Mouse (Mus musculus): Measurements from ENCODE around the gene Dclk2. TPM values are rescaled to one million over a fixed set of nuclear protein-coding genes. Genes with fewer than 3 reads are reported as not detected.

Dclk2 gene
- polyA plus RNA-seq, 1 experiment, result 0.80 TPM

DNA sequence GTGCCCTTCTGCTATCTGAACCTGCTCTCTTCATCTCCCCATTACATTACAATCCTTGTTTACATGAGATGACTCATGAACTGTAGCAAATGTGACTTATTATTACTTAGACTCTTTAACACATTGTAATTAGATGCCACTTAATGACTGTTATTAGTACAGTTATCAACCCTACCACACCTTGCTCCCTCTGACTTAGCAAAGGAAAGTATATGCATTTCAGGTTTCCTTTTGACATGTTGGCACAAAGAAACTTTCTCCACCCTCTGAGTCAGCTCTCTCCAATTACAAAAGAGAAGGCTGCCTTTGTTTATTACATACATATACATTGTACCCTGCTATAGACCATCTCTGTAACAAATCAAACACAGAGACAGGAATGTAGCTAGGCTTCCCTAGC, 33.1 kb downstream of the Dclk2 start:
- Histone ChIP-seq H3K79me3 (ENCODE audit: low read depth) (no peaks in the 10 kb centered on the region), H3K36me3 (ENCODE audit: control insufficient read depth, insufficient read depth) (no peaks in the 10 kb centered on the region), H3K4me3 (ENCODE audit: insufficient read depth, poor library complexity, severe bottlenecking) (no peak overlapping the region), H3ac (ENCODE audit: control insufficient read depth, insufficient read length, low read depth) (no peak overlapping the region), H3K27me3 (ENCODE audit: control insufficient read depth, insufficient read depth, insufficient read length) (no peaks in the 10 kb centered on the region), H3K79me2 (ENCODE audit: control insufficient read depth, insufficient read depth) (no peaks in the 10 kb centered on the region)
- TF ChIP-seq FOSL1 (IDR thresholded peaks at IDR 0.05; ENCODE audit: insufficient read depth, low read length, poor library complexity, severe bottlenecking), result no peak
- no peak for TF ChIP-seq CTCF (IDR thresholded peaks at IDR 0.05; ENCODE audit: control insufficient read depth, insufficient read depth, insufficient read length)
- no peak for TF ChIP-seq USF1 (IDR thresholded peaks at IDR 0.05; ENCODE audit: low read depth)
- TF ChIP-seq MAX (IDR thresholded peaks at IDR 0.05), result no peak
- no peak for TF ChIP-seq MYOD1 (IDR thresholded peaks at IDR 0.05; ENCODE audit: control insufficient read depth, insufficient read length, low read depth)
- no peak for TF ChIP-seq CEBPB (IDR thresholded peaks at IDR 0.05; ENCODE audit: low read depth)
- TF ChIP-seq MYOG (IDR thresholded peaks at IDR 0.05; ENCODE audit: control insufficient read depth, extremely low read depth, insufficient read length), result no peak

DNA sequence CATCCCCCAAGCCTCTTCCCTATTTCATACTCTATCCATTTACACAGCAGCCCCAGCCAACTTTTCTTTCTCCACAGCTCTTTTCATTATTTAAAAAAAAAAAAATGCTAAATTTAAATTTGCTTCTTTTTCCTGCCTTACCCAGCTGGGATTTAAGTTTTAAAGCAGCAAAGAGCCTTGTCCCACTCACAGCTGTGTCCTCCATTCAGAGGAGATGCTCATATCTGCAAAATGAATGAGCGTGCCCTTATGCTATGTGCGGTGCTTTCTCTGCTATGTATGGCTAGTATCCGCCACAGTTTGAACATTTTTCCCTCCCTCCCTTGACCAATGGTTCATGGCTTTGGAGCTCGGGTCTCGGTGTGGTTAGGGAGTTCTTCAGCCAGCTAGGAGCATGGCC, 35.5 kb downstream of the Dclk2 start:
- no peaks in the 10 kb centered on the region for H3K79me3 ChIP-seq (ENCODE audit: low read depth)
- no peaks in the 10 kb centered on the region for H3K79me2 ChIP-seq (ENCODE audit: control insufficient read depth, insufficient read depth)
- H3ac ChIP-seq (ENCODE audit: control insufficient read depth, insufficient read length, low read depth), result no peak overlapping the region
- H3K36me3 ChIP-seq (ENCODE audit: control insufficient read depth, insufficient read depth), result no peaks in the 10 kb centered on the region
- H3K4me3 ChIP-seq (ENCODE audit: insufficient read depth, poor library complexity, severe bottlenecking), result no peak overlapping the region
- H3K27me3 ChIP-seq (ENCODE audit: control insufficient read depth, insufficient read depth, insufficient read length), result no peaks in the 10 kb centered on the region
- TF ChIP-seq CEBPB (IDR thresholded peaks at IDR 0.05; ENCODE audit: low read depth) (no peak), USF1 (IDR thresholded peaks at IDR 0.05; ENCODE audit: low read depth) (no peak), MYOD1 (IDR thresholded peaks at IDR 0.05; ENCODE audit: control insufficient read depth, insufficient read length, low read depth) (no peak), CTCF (IDR thresholded peaks at IDR 0.05; ENCODE audit: control insufficient read depth, insufficient read depth, insufficient read length) (no peak), MAX (IDR thresholded peaks at IDR 0.05) (no peak), FOSL1 (IDR thresholded peaks at IDR 0.05; ENCODE audit: insufficient read depth, low read length, poor library complexity, severe bottlenecking) (no peak)

DNA sequence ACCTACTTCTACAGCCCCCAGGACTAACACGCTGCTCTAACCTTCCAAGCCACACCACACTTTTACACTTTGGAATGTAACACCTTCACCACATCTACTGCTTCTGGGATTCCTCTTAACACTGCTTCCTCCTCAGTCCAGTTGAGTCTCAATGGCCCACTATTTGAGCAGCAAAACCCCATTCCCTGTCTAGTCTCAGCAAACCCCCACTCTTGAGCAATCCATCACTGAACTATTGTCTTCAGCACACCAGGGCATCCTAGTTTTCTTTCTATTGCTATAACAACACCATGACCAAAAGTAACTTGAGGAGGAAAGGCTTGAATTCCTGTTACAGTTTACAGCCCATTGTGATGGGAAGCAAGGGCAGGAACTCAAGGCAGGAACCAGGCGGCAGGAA, 36.2 kb downstream of the Dclk2 start:
- TF ChIP-seq CTCF (IDR thresholded peaks at IDR 0.05; ENCODE audit: control insufficient read depth, insufficient read depth, insufficient read length) (no peak), USF1 (IDR thresholded peaks at IDR 0.05; ENCODE audit: low read depth) (no peak), CEBPB (IDR thresholded peaks at IDR 0.05; ENCODE audit: low read depth) (no peak), MYOD1 (IDR thresholded peaks at IDR 0.05; ENCODE audit: control insufficient read depth, insufficient read length, low read depth) (no peak), FOSL1 (IDR thresholded peaks at IDR 0.05; ENCODE audit: insufficient read depth, low read length, poor library complexity, severe bottlenecking) (no peak), MYOG (IDR thresholded peaks at IDR 0.05; ENCODE audit: control insufficient read depth, extremely low read depth, insufficient read length) (no peak), MAX (IDR thresholded peaks at IDR 0.05) (no peak)
- Histone ChIP-seq H3K27me3 (ENCODE audit: control insufficient read depth, insufficient read depth, insufficient read length) (no peaks in the 10 kb centered on the region), H3K4me3 (ENCODE audit: insufficient read depth, poor library complexity, severe bottlenecking) (no peak overlapping the region), H3ac (ENCODE audit: control insufficient read depth, insufficient read length, low read depth) (no peak overlapping the region), H3K79me3 (ENCODE audit: low read depth) (no peaks in the 10 kb centered on the region), H3K79me2 (ENCODE audit: control insufficient read depth, insufficient read depth) (no peaks in the 10 kb centered on the region), H3K36me3 (ENCODE audit: control insufficient read depth, insufficient read depth) (no peaks in the 10 kb centered on the region)

- no peak for TF ChIP-seq MYOG (IDR thresholded peaks at IDR 0.05; ENCODE audit: control insufficient read depth, extremely low read depth, insufficient read length)
- TF ChIP-seq CTCF (IDR thresholded peaks at IDR 0.05; ENCODE audit: control insufficient read depth, insufficient read depth, insufficient read length), result no peak
- TF ChIP-seq MAX (IDR thresholded peaks at IDR 0.05), result no peak
- no peak for TF ChIP-seq USF1 (IDR thresholded peaks at IDR 0.05; ENCODE audit: low read depth)
- TF ChIP-seq MYOD1 (IDR thresholded peaks at IDR 0.05; ENCODE audit: control insufficient read depth, insufficient read length, low read depth), result no peak
- no peak for TF ChIP-seq CEBPB (IDR thresholded peaks at IDR 0.05; ENCODE audit: low read depth)
- TF ChIP-seq FOSL1 (IDR thresholded peaks at IDR 0.05; ENCODE audit: insufficient read depth, low read length, poor library complexity, severe bottlenecking), result no peak
- H3K4me3 ChIP-seq (ENCODE audit: insufficient read depth, poor library complexity, severe bottlenecking), result no peak overlapping the region
- no peak overlapping the region for H3ac ChIP-seq (ENCODE audit: control insufficient read depth, insufficient read length, low read depth)
- no peaks in the 10 kb centered on the region for H3K79me2 ChIP-seq (ENCODE audit: control insufficient read depth, insufficient read depth)
- no peaks in the 10 kb centered on the region for H3K36me3 ChIP-seq (ENCODE audit: control insufficient read depth, insufficient read depth)
- no peaks in the 10 kb centered on the region for H3K27me3 ChIP-seq (ENCODE audit: control insufficient read depth, insufficient read depth, insufficient read length)
- no peaks in the 10 kb centered on the region for H3K79me3 ChIP-seq (ENCODE audit: low read depth)
Observed at GRCm38 (mm10) chr3:86883985-86884384, 36.7 kb downstream of the Dclk2 start.

DNA sequence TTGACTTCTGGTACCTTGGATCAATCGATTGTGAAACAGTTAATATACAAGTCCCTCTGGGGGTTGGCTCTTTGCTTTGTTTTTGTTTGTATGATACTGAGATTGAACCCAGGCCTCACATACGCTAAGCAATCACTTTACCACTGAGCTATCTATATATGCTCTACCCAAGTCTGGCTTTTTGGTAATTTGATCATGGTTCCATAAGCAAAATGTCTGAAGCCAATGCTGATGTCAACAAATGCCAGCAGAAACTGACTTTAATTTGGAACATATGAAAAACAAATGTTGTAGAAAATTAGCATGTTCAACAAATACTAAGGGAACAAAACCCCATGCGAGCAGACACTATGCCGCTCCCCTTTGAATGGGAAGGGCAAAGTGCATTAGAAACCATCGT, 44.7 kb downstream of the Dclk2 start:
- no peak for TF ChIP-seq CEBPB (IDR thresholded peaks at IDR 0.05; ENCODE audit: low read depth)
- TF ChIP-seq FOSL1 (IDR thresholded peaks at IDR 0.05; ENCODE audit: insufficient read depth, low read length, poor library complexity, severe bottlenecking), result no peak
- TF ChIP-seq USF1 (IDR thresholded peaks at IDR 0.05; ENCODE audit: low read depth), result no peak
- no peak for TF ChIP-seq CTCF (IDR thresholded peaks at IDR 0.05; ENCODE audit: control insufficient read depth, insufficient read depth, insufficient read length)
- no peak for TF ChIP-seq MYOD1 (IDR thresholded peaks at IDR 0.05; ENCODE audit: control insufficient read depth, insufficient read length, low read depth)
- no peak for TF ChIP-seq MYOG (IDR thresholded peaks at IDR 0.05; ENCODE audit: control insufficient read depth, extremely low read depth, insufficient read length)
- TF ChIP-seq MAX (IDR thresholded peaks at IDR 0.05), result no peak
- Histone ChIP-seq H3K79me2 (ENCODE audit: control insufficient read depth, insufficient read depth) (no peaks in the 10 kb centered on the region), H3ac (ENCODE audit: control insufficient read depth, insufficient read length, low read depth) (no peak overlapping the region)

GRCm38 (mm10) chr3:86873092-86873600, 47.5 kb downstream of the Dclk2 start:
- Histone ChIP-seq H3ac (ENCODE audit: control insufficient read depth, insufficient read length, low read depth) (no peak overlapping the region), H3K4me3 (ENCODE audit: insufficient read depth, poor library complexity, severe bottlenecking) (no peak overlapping the region), H3K79me3 (ENCODE audit: low read depth) (no peaks in the 10 kb centered on the region), H3K79me2 (ENCODE audit: control insufficient read depth, insufficient read depth) (no peaks in the 10 kb centered on the region), H3K36me3 (ENCODE audit: control insufficient read depth, insufficient read depth) (no peaks in the 10 kb centered on the region), H3K27me3 (ENCODE audit: control insufficient read depth, insufficient read depth, insufficient read length) (no peaks in the 10 kb centered on the region)
- no peak for TF ChIP-seq USF1 (IDR thresholded peaks at IDR 0.05; ENCODE audit: low read depth)
- TF ChIP-seq MAX (IDR thresholded peaks at IDR 0.05), result no peak
- TF ChIP-seq CTCF (IDR thresholded peaks at IDR 0.05; ENCODE audit: control insufficient read depth, insufficient read depth, insufficient read length), result no peak
- no peak for TF ChIP-seq MYOG (IDR thresholded peaks at IDR 0.05; ENCODE audit: control insufficient read depth, extremely low read depth, insufficient read length)
- TF ChIP-seq CEBPB (IDR thresholded peaks at IDR 0.05; ENCODE audit: low read depth), result no peak
- TF ChIP-seq MYOD1 (IDR thresholded peaks at IDR 0.05; ENCODE audit: control insufficient read depth, insufficient read length, low read depth), result no peak
- TF ChIP-seq FOSL1 (IDR thresholded peaks at IDR 0.05; ENCODE audit: insufficient read depth, low read length, poor library complexity, severe bottlenecking), result no peak

More for the DNA sequence above, 44.7 kb downstream of the Dclk2 start:
- H3K4me3 ChIP-seq (ENCODE audit: insufficient read depth, poor library complexity, severe bottlenecking), result no peak overlapping the region
- no peaks in the 10 kb centered on the region for H3K79me3 ChIP-seq (ENCODE audit: low read depth)
- H3K36me3 ChIP-seq (ENCODE audit: control insufficient read depth, insufficient read depth), result no peaks in the 10 kb centered on the region
- H3K27me3 ChIP-seq (ENCODE audit: control insufficient read depth, insufficient read depth, insufficient read length), result no peaks in the 10 kb centered on the region

Measured in C2C12 (cell line).